Mouse (Mus musculus) neural tube, embryonic 15.5 days (tissue): Measurements from ENCODE around the gene Wnt7a. TPM values are rescaled to one million over a fixed set of nuclear protein-coding genes. Genes with fewer than 3 reads are reported as not detected.

Experiments
- ATAC-seq: fragments of 200-750 bp; cut with Nextera tagmentation; 2 replicates; pipeline ENCODE4 v1.8.0; 2017; ENCODE audit warnings: mild to moderate bottlenecking, moderate TSS enrichment, moderate library complexity; ENCODE audit not compliant: low FRiP score
- H3K27ac ChIP-seq: fragments of 300-500 bp; sonication (generic); replicated peaks from 2 replicates; pipeline ENCODE4 v1.5.1; 2015; ENCODE audit warnings: mild to moderate bottlenecking, inconsistent platforms
- H3K27me3 ChIP-seq: fragments of 300-500 bp; sonication (generic); replicated peaks from 2 replicates; pipeline ENCODE4 v1.6.1; 2015; ENCODE audit warnings: inconsistent platforms
- H3K36me3 ChIP-seq: fragments of 300-500 bp; sonication (generic); 2 replicates; pipeline ENCODE4 v1.6.1; 2015; ENCODE audit warnings: inconsistent platforms
- H3K4me1 ChIP-seq: fragments of 300-500 bp; sonication (generic); 2 replicates; pipeline ENCODE4 v1.6.1; 2015; ENCODE audit warnings: inconsistent platforms
- H3K4me2 ChIP-seq: fragments of 300-500 bp; sonication (generic); 2 replicates; pipeline ENCODE4 v1.6.1; 2015; ENCODE audit warnings: inconsistent platforms, mild to moderate bottlenecking, moderate library complexity
- H3K4me3 ChIP-seq: fragments of 300-500 bp; sonication (generic); replicated peaks from 2 replicates; pipeline ENCODE4 v1.5.1; 2015; ENCODE audit warnings: mild to moderate bottlenecking, inconsistent platforms
- H3K9ac ChIP-seq: fragments of 300-500 bp; sonication (generic); replicated peaks from 2 replicates; pipeline ENCODE4 v1.6.1; 2015; ENCODE audit warnings: mild to moderate bottlenecking, inconsistent platforms
- H3K9me3 ChIP-seq: fragments of 300-500 bp; sonication (generic); replicated peaks from 2 replicates; pipeline ENCODE4 v1.6.1; 2016; ENCODE audit warnings: inconsistent platforms
- WGBS: fragments of 180-500 bp; shearing (Covaris S2); methylation state at CpG from one replicate; pipeline ENCODE4 v1.1.7; 2015; ENCODE audit warnings: mixed read lengths; 5-methylcytosine and 5-hydroxymethylcytosine counted together
- polyA plus RNA-seq: library from polyadenylated mRNA; unstranded; fragments of >200 nt; fragmentation: Nextera tagmentation; extraction: Ambion mirVana; gene quantifications from 2 replicates; pipeline ENCODE4 v1.2.1, GENCODE M21; 2015

Wnt7a gene
- polyA plus RNA-seq, 1 experiment from 2014 or later, result 9.5 TPM

GRCm38 (mm10) chr6:91416146-91416545, 5.0 kb upstream of the Wnt7a start:
- WGBS, result 82% methylated on average over 4 of the region's 4 CpGs

GRCm38 (mm10) chr6:91414890-91415289, 3.7 kb upstream of the Wnt7a start:
- Histone ChIP-seq H3K4me1 (peaks cover 24% of the 10 kb centered on the region), H3K4me2 (no peak overlapping the region), H3K27me3 (peaks cover 66% of the 10 kb centered on the region), H3K9ac (no peak overlapping the region), H3K27ac (no peak overlapping the region), H3K4me3 (no peak overlapping the region), H3K36me3 (no peaks in the 10 kb centered on the region), H3K9me3 (no peaks in the 10 kb centered on the region)
- no peak for ATAC-seq
- 1% methylated on average over 4 of the region's 4 CpGs for WGBS

More at GRCm38 (mm10) chr6:91416146-91416545, 5.0 kb upstream of the Wnt7a start:
- Histone ChIP-seq H3K9ac (no peak overlapping the region), H3K4me2 (no peak overlapping the region), H3K27me3 (peaks cover 54% of the 10 kb centered on the region), H3K9me3 (no peaks in the 10 kb centered on the region), H3K4me3 (no peak overlapping the region), H3K4me1 (peaks cover 11% of the 10 kb centered on the region), H3K27ac (no peak overlapping the region), H3K36me3 (no peaks in the 10 kb centered on the region)
- ATAC-seq, result no peak

GRCm38 (mm10) chr6:91411369-91411981, 312 bp upstream of the Wnt7a start:
- peak overlapping the region; percentile 67 for H3K9ac ChIP-seq
- H3K27ac ChIP-seq, result peak overlapping the region; percentile 61
- no peaks in the 10 kb centered on the region for H3K9me3 ChIP-seq
- ATAC-seq, result peak; percentile 58
- no peaks in the 10 kb centered on the region for H3K36me3 ChIP-seq
- H3K4me3 ChIP-seq, result peak overlapping the region; percentile 72
- peaks cover 57% of the 10 kb centered on the region for H3K27me3 ChIP-seq
- H3K4me2 ChIP-seq, result peak overlapping the region; percentile 92
- under 1% methylated on average over 43 of the region's 47 CpGs for WGBS
- H3K4me1 ChIP-seq, result peaks cover 37% of the 10 kb centered on the region

- Histone ChIP-seq H3K4me1 (peaks cover 37% of the 10 kb centered on the region), H3K4me3 (peak overlapping the region; percentile 72), H3K9me3 (no peaks in the 10 kb centered on the region), H3K27ac (peak overlapping the region; percentile 61), H3K36me3 (no peaks in the 10 kb centered on the region), H3K4me2 (peak overlapping the region; percentile 92), H3K27me3 (peaks cover 46% of the 10 kb centered on the region), H3K9ac (peak overlapping the region; percentile 67)
- WGBS, result under 1% methylated on average over 26 of the region's 26 CpGs
- no peak for ATAC-seq
These were observed 889 bp downstream of the Wnt7a start for GRCm38 (mm10) chr6:91410168-91410780.

- Histone ChIP-seq H3K9me3 (no peaks in the 10 kb centered on the region), H3K4me3 (peak overlapping the region; percentile 72), H3K4me1 (peaks cover 37% of the 10 kb centered on the region), H3K36me3 (no peaks in the 10 kb centered on the region), H3K9ac (peak overlapping the region; percentile 67), H3K27ac (0 out of 2 replicates have a peak overlapping the region, but pooled peaks have one; percentile 61), H3K4me2 (peak overlapping the region; percentile 92), H3K27me3 (peaks cover 46% of the 10 kb centered on the region)
- ATAC-seq, result no peak
- WGBS, result under 1% methylated on average over 34 of the region's 34 CpGs
These were observed 1.6 kb downstream of the Wnt7a start for GRCm38 (mm10) chr6:91409448-91410167.

- Histone ChIP-seq H3K4me3 (peak overlapping the region; percentile 72), H3K4me1 (peaks cover 37% of the 10 kb centered on the region), H3K9me3 (no peaks in the 10 kb centered on the region), H3K27me3 (peaks cover 38% of the 10 kb centered on the region), H3K4me2 (peak overlapping the region; percentile 92), H3K9ac (no peak overlapping the region), H3K27ac (no peak overlapping the region), H3K36me3 (no peaks in the 10 kb centered on the region)
- WGBS, result 80% methylated on average over 13 of the region's 13 CpGs
- ATAC-seq, result no peak
These were observed 2.5 kb downstream of the Wnt7a start for GRCm38 (mm10) chr6:91408616-91409015.

GRCm38 (mm10) chr6:91401591-91401990, 9.6 kb downstream of the Wnt7a start:
- Histone ChIP-seq H3K4me3 (no peak overlapping the region), H3K9ac (no peak overlapping the region), H3K4me2 (no peak overlapping the region), H3K4me1 (peaks cover 10% of the 10 kb centered on the region; the same call in 1 of the 2 replicates), H3K27me3 (no peaks in the 10 kb centered on the region), H3K9me3 (no peaks in the 10 kb centered on the region), H3K36me3 (no peaks in the 10 kb centered on the region), H3K27ac (peak overlapping the region; percentile 51)
- 17% methylated on average over 5 of the region's 5 CpGs for WGBS
- no peak for ATAC-seq

- no peaks in the 10 kb centered on the region for H3K9me3 ChIP-seq
- 0 out of 2 replicates have a peak overlapping the region, but pooled peaks have one; percentile 15 for H3K27ac ChIP-seq
- no peaks in the 10 kb centered on the region for H3K36me3 ChIP-seq
- 75% methylated on average over 12 of the region's 12 CpGs for WGBS
- no peak overlapping the region for H3K4me3 ChIP-seq
- no peak overlapping the region for H3K4me2 ChIP-seq
- H3K27me3 ChIP-seq, result no peaks in the 10 kb centered on the region
- ATAC-seq, result no peak
- peaks cover 10% of the 10 kb centered on the region; the same call in 1 of the 2 replicates for H3K4me1 ChIP-seq
- H3K9ac ChIP-seq, result no peak overlapping the region
These were observed 10.6 kb downstream of the Wnt7a start for GRCm38 (mm10) chr6:91400514-91400913.

- Histone ChIP-seq H3K4me1 (no peaks in the 10 kb centered on the region), H3K27me3 (no peaks in the 10 kb centered on the region), H3K9me3 (no peaks in the 10 kb centered on the region), H3K9ac (no peak overlapping the region), H3K27ac (no peak overlapping the region), H3K36me3 (no peaks in the 10 kb centered on the region), H3K4me2 (no peak overlapping the region), H3K4me3 (no peak overlapping the region)
- no peak for ATAC-seq
- WGBS, result 94% methylated on average over 5 of the region's 5 CpGs
These were observed 18.5 kb downstream of the Wnt7a start for GRCm38 (mm10) chr6:91392475-91393174.

- H3K9ac ChIP-seq, result no peak overlapping the region
- H3K4me3 ChIP-seq, result no peak overlapping the region
- no peak overlapping the region for H3K4me2 ChIP-seq
- 83% methylated on average over 4 of the region's 4 CpGs for WGBS
- H3K4me1 ChIP-seq, result no peaks in the 10 kb centered on the region
- H3K27me3 ChIP-seq, result no peaks in the 10 kb centered on the region
- ATAC-seq, result no peak
- no peaks in the 10 kb centered on the region for H3K36me3 ChIP-seq
- H3K27ac ChIP-seq, result no peak overlapping the region
- no peaks in the 10 kb centered on the region for H3K9me3 ChIP-seq
These were observed 22.0 kb downstream of the Wnt7a start for GRCm38 (mm10) chr6:91389141-91389540.

- 87% methylated on average over 2 of the region's 2 CpGs for WGBS
- H3K4me2 ChIP-seq, result no peak overlapping the region
- H3K9me3 ChIP-seq, result no peaks in the 10 kb centered on the region
- no peaks in the 10 kb centered on the region for H3K36me3 ChIP-seq
- no peaks in the 10 kb centered on the region for H3K27me3 ChIP-seq
- H3K4me1 ChIP-seq, result no peaks in the 10 kb centered on the region
- ATAC-seq, result no peak
- H3K9ac ChIP-seq, result no peak overlapping the region
- H3K27ac ChIP-seq, result no peak overlapping the region
- no peak overlapping the region for H3K4me3 ChIP-seq
These were observed 26.7 kb downstream of the Wnt7a start for GRCm38 (mm10) chr6:91384415-91384814.
